Mouse (Mus musculus): ENCODE data around the gene Lrfn3. TPM values are rescaled to one million over a fixed set of nuclear protein-coding genes. Genes with fewer than 3 reads are reported as not detected.

The Lrfn3 gene
- polyA plus RNA-seq, 1 experiment from 2014 or later = 2.1 TPM

- peak; percentile 99 for ATAC-seq
- H3K4me3 ChIP-seq = peak within 1 kb of the TSS; percentile 67
- peaks cover 20% of the 10 kb centered on the region for H3K4me1 ChIP-seq
- H3K4me2 ChIP-seq = peak within 1 kb of the TSS; percentile 88
- H3K27ac ChIP-seq = 0 out of 2 replicates have a peak within 1 kb of the TSS, but pooled peaks have one; percentile 12
- no peaks in the 10 kb centered on the region for H3K27me3 ChIP-seq (replicated peaks)
- WGBS (ENCODE audit: insufficient replicate concordance) = 4% methylated on average over 27 of the region's 27 CpGs
- H3K9ac ChIP-seq = peak within 1 kb of the TSS; percentile 67
- H3K9me3 ChIP-seq (replicated peaks) = no peaks in the 10 kb centered on the region
- peaks cover 12% of the 10 kb centered on the region; the same call in 1 of the 2 replicates for H3K36me3 ChIP-seq
These were observed 54.2 kb downstream of the Lrfn3 start, which contains the start of gene Alkbh6 for GRCm38 (mm10) chr7:30308076-30309005. Alkbh6 (plus strand) TSS chr7:30308717.

GRCm38 (mm10) chr7:30306083-30306779, 56.3 kb downstream of the Lrfn3 start:
- Histone ChIP-seq H3K4me3 (no peak overlapping the region), H3K9me3 (replicated peaks) (no peaks in the 10 kb centered on the region), H3K27me3 (replicated peaks) (no peaks in the 10 kb centered on the region), H3K4me1 (peaks cover 20% of the 10 kb centered on the region), H3K9ac (no peak overlapping the region), H3K36me3 (peaks cover 5% of the 10 kb centered on the region; the same call in 1 of the 2 replicates), H3K4me2 (no peak overlapping the region), H3K27ac (no peak overlapping the region)
- no peak for ATAC-seq
- 82% methylated on average over 16 of the region's 16 CpGs for WGBS (ENCODE audit: insufficient replicate concordance)

Other genes starting within 250 kb of the Lrfn3 start
- 2.5 and 3.0 TPM in 2 replicates for gene Zfp382, start 240.8 kb downstream of the Lrfn3 start, polyA plus RNA-seq (2016; fragmentation: Nextera tagmentation; extraction: Ambion mirVana)
- gene Zfp146, start 193.0 kb downstream of the Lrfn3 start, polyA plus RNA-seq (2016; fragmentation: Nextera tagmentation; extraction: Ambion mirVana) = 6.8 and 6.9 TPM in 2 replicates
- 4.4 and 6.2 TPM in 2 replicates for gene Cox7a1, start 178.6 kb downstream of the Lrfn3 start, polyA plus RNA-seq (2016; fragmentation: Nextera tagmentation; extraction: Ambion mirVana)
- 42.6 and 49.2 TPM in 2 replicates for gene Capns1, start 164.0 kb downstream of the Lrfn3 start, polyA plus RNA-seq (2016; fragmentation: Nextera tagmentation; extraction: Ambion mirVana)
- 73.4 and 79.5 TPM in 2 replicates for gene Polr2i, start 130.8 kb downstream of the Lrfn3 start, polyA plus RNA-seq (2016; fragmentation: Nextera tagmentation; extraction: Ambion mirVana)
- gene Tbcb, start 130.5 kb downstream of the Lrfn3 start, polyA plus RNA-seq (2016; fragmentation: Nextera tagmentation; extraction: Ambion mirVana) = 75.0 and 77.3 TPM in 2 replicates
- gene Ovol3, start 127.0 kb downstream of the Lrfn3 start, polyA plus RNA-seq (2016; fragmentation: Nextera tagmentation; extraction: Ambion mirVana) = not detected in 2 replicates
- 0.28 TPM in 1 of 2 replicates, not detected in the other for gene Thap8, start 82.7 kb downstream of the Lrfn3 start, polyA plus RNA-seq (2016; fragmentation: Nextera tagmentation; extraction: Ambion mirVana)
- gene Wdr62, start 82.4 kb downstream of the Lrfn3 start, polyA plus RNA-seq (2016; fragmentation: Nextera tagmentation; extraction: Ambion mirVana) = 11.5 and 11.9 TPM in 2 replicates
- gene Clip3, start 71.0 kb downstream of the Lrfn3 start, polyA plus RNA-seq (2016; fragmentation: Nextera tagmentation; extraction: Ambion mirVana) = 3.2 and 4.8 TPM in 2 replicates
- 24.2 and 24.5 TPM in 2 replicates for gene Alkbh6, start 54.1 kb downstream of the Lrfn3 start, polyA plus RNA-seq (2016; fragmentation: Nextera tagmentation; extraction: Ambion mirVana)
- 11.7 and 12.1 TPM in 2 replicates for gene Syne4, start 48.0 kb downstream of the Lrfn3 start, polyA plus RNA-seq (2016; fragmentation: Nextera tagmentation; extraction: Ambion mirVana)
- gene E130208F15Rik, start 41.0 kb downstream of the Lrfn3 start, polyA plus RNA-seq (2016; fragmentation: Nextera tagmentation; extraction: Ambion mirVana) = 2.3 and 2.9 TPM in 2 replicates
- 8.1 and 8.2 TPM in 2 replicates for gene Sdhaf1, start 38.9 kb downstream of the Lrfn3 start, polyA plus RNA-seq (2016; fragmentation: Nextera tagmentation; extraction: Ambion mirVana)
- gene Tyrobp, start 51.0 kb upstream of the Lrfn3 start, polyA plus RNA-seq (2016; fragmentation: Nextera tagmentation; extraction: Ambion mirVana) = 51.1 and 52.7 TPM in 2 replicates
- gene Hcst, start 57.1 kb upstream of the Lrfn3 start, polyA plus RNA-seq (2016; fragmentation: Nextera tagmentation; extraction: Ambion mirVana) = 3.0 and 4.1 TPM in 2 replicates
- gene Nfkbid, start 59.0 kb upstream of the Lrfn3 start, polyA plus RNA-seq (2016; fragmentation: Nextera tagmentation; extraction: Ambion mirVana) = 1.5 and 2.1 TPM in 2 replicates
- gene Aplp1, start 82.8 kb upstream of the Lrfn3 start, polyA plus RNA-seq (2016; fragmentation: Nextera tagmentation; extraction: Ambion mirVana) = 7.5 and 8.2 TPM in 2 replicates
- 0.05 and 0.17 TPM in 2 replicates for gene Kirrel2, start 94.9 kb upstream of the Lrfn3 start, polyA plus RNA-seq (2016; fragmentation: Nextera tagmentation; extraction: Ambion mirVana)
- gene Nphs1, start 95.5 kb upstream of the Lrfn3 start, polyA plus RNA-seq (2016; fragmentation: Nextera tagmentation; extraction: Ambion mirVana) = 0.14 and 0.18 TPM in 2 replicates
- gene Prodh2, start 130.8 kb upstream of the Lrfn3 start, polyA plus RNA-seq (2016; fragmentation: Nextera tagmentation; extraction: Ambion mirVana) = 21.1 and 22.3 TPM in 2 replicates
- 4.0 and 4.8 TPM in 2 replicates for gene Arhgap33, start 172.3 kb upstream of the Lrfn3 start, polyA plus RNA-seq (2016; fragmentation: Nextera tagmentation; extraction: Ambion mirVana)
- gene Hspb6, start 189.4 kb upstream of the Lrfn3 start, polyA plus RNA-seq (2016; fragmentation: Nextera tagmentation; extraction: Ambion mirVana) = 5.0 and 5.4 TPM in 2 replicates
- gene Proser3, start 189.5 kb upstream of the Lrfn3 start, polyA plus RNA-seq (2016; fragmentation: Nextera tagmentation; extraction: Ambion mirVana) = 5.3 and 5.6 TPM in 2 replicates
- gene Lin37, start 197.1 kb upstream of the Lrfn3 start, polyA plus RNA-seq (2016; fragmentation: Nextera tagmentation; extraction: Ambion mirVana) = 30.3 and 31.4 TPM in 2 replicates
- 51.9 and 55.1 TPM in 2 replicates for gene U2af1l4, start 200.5 kb upstream of the Lrfn3 start, polyA plus RNA-seq (2016; fragmentation: Nextera tagmentation; extraction: Ambion mirVana)
- 5.8 and 6.7 TPM in 2 replicates for gene Gm49396, start 200.6 kb upstream of the Lrfn3 start, polyA plus RNA-seq (2016; fragmentation: Nextera tagmentation; extraction: Ambion mirVana)
- gene Psenen, start 200.9 kb upstream of the Lrfn3 start, polyA plus RNA-seq (2016; fragmentation: Nextera tagmentation; extraction: Ambion mirVana) = 83.3 and 87.9 TPM in 2 replicates
- 3.0 and 3.9 TPM in 2 replicates for gene Igflr1, start 202.7 kb upstream of the Lrfn3 start, polyA plus RNA-seq (2016; fragmentation: Nextera tagmentation; extraction: Ambion mirVana)
- 4.5 and 4.9 TPM in 2 replicates for gene Kmt2b, start 226.0 kb upstream of the Lrfn3 start, polyA plus RNA-seq (2016; fragmentation: Nextera tagmentation; extraction: Ambion mirVana)
- 0.17 and 0.20 TPM in 2 replicates for gene Zbtb32, start 236.1 kb upstream of the Lrfn3 start, polyA plus RNA-seq (2016; fragmentation: Nextera tagmentation; extraction: Ambion mirVana)